Mouse (Mus musculus) kidney, adult 2 months (tissue): ENCODE data around the gene C3ar1.

Experiments
- CTCF ChIP-seq: fragments of 200-500 bp; conservative IDR thresholded peaks from 2 replicates; pipeline ENCODE4 v1.5.1; 2011; ENCODE audit warnings: low read depth, mild to moderate bottlenecking, control low read depth, low read length, moderate library complexity, mixed read lengths; ENCODE audit not compliant: insufficient read depth, insufficient read length
- POLR2A ChIP-seq: fragments of 200-500 bp; IDR thresholded peaks from one replicate; pipeline ENCODE4 v1.6.1; 2011; ENCODE audit warnings: low read depth, low read length, control low read depth

GRCm38 (mm10) chr6:122873871-122874719, 18.1 kb upstream of the C3ar1 start, which contains the start of gene Necap1:
- peak; percentile 86 for TF ChIP-seq CTCF
- peak; percentile 26 for TF ChIP-seq POLR2A
